Mouse (Mus musculus): ENCODE results near the gene Snap29. TPM values are rescaled to one million over a fixed set of nuclear protein-coding genes. Genes with fewer than 3 reads are reported as not detected.
A peak's percentile ranks its signal among the peaks of the same experiment; 100 is the strongest.

The Snap29 gene
- total and polyA plus RNA-seq, 2 experiments from 2014 or later = 19.9 to 43.2 TPM

- no peaks in the 10 kb centered on the region for H3K9me3 ChIP-seq (ENCODE audit: low read length)
- DNase-seq (peak; percentile 99), ATAC-seq (peak; percentile 96)
- TF ChIP-seq CTCF (IDR thresholded peaks at IDR 0.05; ENCODE audit: low read depth) = no peak; the same call in 1 of the 2 replicates
- H3K27ac ChIP-seq (ENCODE audit: low read depth, low read length) = peak within 1 kb of the TSS; percentile 98
- H3K27me3 ChIP-seq (ENCODE audit: insufficient read depth, low read length) = no peaks in the 10 kb centered on the region
- H3K4me3 ChIP-seq (ENCODE audit: low read depth, low read length) = peak within 1 kb of the TSS; percentile 98
- peak within 1 kb of the TSS; percentile 88 for H3K4me2 ChIP-seq (ENCODE audit: low read depth)
- WGBS = 1% methylated on average over 63 of the region's 63 CpGs
- peaks cover 8% of the 10 kb centered on the region; the same call in 1 of the 2 replicates for H3K36me3 ChIP-seq (ENCODE audit: insufficient read depth)
- H3K4me1 ChIP-seq (ENCODE audit: insufficient read depth) = peaks cover 15% of the 10 kb centered on the region
- peak within 1 kb of the TSS; percentile 98 for H3K9ac ChIP-seq
These were observed 46.0 kb downstream of the Snap29 start, which contains the start of gene Crkl for GRCm38 (mm10) chr16:17451541-17452372. TSS of gene Crkl (plus strand) at chr16:17451987.

GRCm38 (mm10) chr16:17452373-17452715 is 46.6 kb downstream of the Snap29 start:
- peak overlapping the region; percentile 98 for H3K27ac ChIP-seq (ENCODE audit: low read depth, low read length)
- no peak for TF ChIP-seq CTCF (IDR thresholded peaks at IDR 0.05; ENCODE audit: low read depth)
- DNase-seq = peak; percentile 63
- H3K4me1 ChIP-seq (ENCODE audit: insufficient read depth) = peaks cover 15% of the 10 kb centered on the region
- ATAC-seq = peak; percentile 49
- peak overlapping the region; percentile 98 for H3K4me3 ChIP-seq (ENCODE audit: low read depth, low read length)
- peak overlapping the region; percentile 98 for H3K9ac ChIP-seq
- H3K27me3 ChIP-seq (ENCODE audit: insufficient read depth, low read length) = no peaks in the 10 kb centered on the region
- H3K36me3 ChIP-seq (ENCODE audit: insufficient read depth) = peaks cover 8% of the 10 kb centered on the region
- under 1% methylated on average over 24 of the region's 24 CpGs for WGBS
- H3K9me3 ChIP-seq (ENCODE audit: low read length) = no peaks in the 10 kb centered on the region
- H3K4me2 ChIP-seq (ENCODE audit: low read depth) = peak overlapping the region; percentile 88

- H3K27me3 ChIP-seq (ENCODE audit: insufficient read depth, low read length) = no peaks in the 10 kb centered on the region
- no peak overlapping the region for H3K4me2 ChIP-seq (ENCODE audit: low read depth)
- no peak for TF ChIP-seq CTCF (IDR thresholded peaks at IDR 0.05; ENCODE audit: low read depth)
- no peak for DNase-seq
- H3K36me3 ChIP-seq (ENCODE audit: insufficient read depth) = peaks cover 8% of the 10 kb centered on the region
- no peak overlapping the region for H3K27ac ChIP-seq (ENCODE audit: low read depth, low read length)
- H3K9me3 ChIP-seq (ENCODE audit: low read length) = no peaks in the 10 kb centered on the region
- peaks cover 13% of the 10 kb centered on the region for H3K4me1 ChIP-seq (ENCODE audit: insufficient read depth)
- WGBS = 89% methylated on average over 1 of the region's 1 CpGs
- H3K9ac ChIP-seq = no peak overlapping the region
- H3K4me3 ChIP-seq (ENCODE audit: low read depth, low read length) = no peak overlapping the region
- no peak for ATAC-seq
These were observed 51.1 kb downstream of the Snap29 start for GRCm38 (mm10) chr16:17456901-17457300.

GRCm38 (mm10) chr16:17460254-17460653 is 54.5 kb downstream of the Snap29 start:
- WGBS = 83% methylated on average over 4 of the region's 4 CpGs
- H3K4me1 ChIP-seq (ENCODE audit: insufficient read depth) = peaks cover 7% of the 10 kb centered on the region; the same call in 1 of the 2 replicates
- peak; percentile 39 for TF ChIP-seq CTCF (IDR thresholded peaks at IDR 0.05; ENCODE audit: low read depth)

GRCm38 (mm10) chr16:17461596-17461995 is 55.8 kb downstream of the Snap29 start:
- TF ChIP-seq CTCF (IDR thresholded peaks at IDR 0.05; ENCODE audit: low read depth) = no peak
- Histone ChIP-seq H3K4me3 (ENCODE audit: low read depth, low read length) (no peak overlapping the region), H3K27ac (ENCODE audit: low read depth, low read length) (no peak overlapping the region), H3K4me1 (ENCODE audit: insufficient read depth) (no peaks in the 10 kb centered on the region), H3K9me3 (ENCODE audit: low read length) (no peaks in the 10 kb centered on the region), H3K4me2 (ENCODE audit: low read depth) (no peak overlapping the region), H3K36me3 (ENCODE audit: insufficient read depth) (peaks cover under 1% of the 10 kb centered on the region), H3K9ac (no peak overlapping the region), H3K27me3 (ENCODE audit: insufficient read depth, low read length) (no peaks in the 10 kb centered on the region)
- WGBS = 94% methylated on average over 1 of the region's 1 CpGs
- DNase-seq (no peak), ATAC-seq (no peak)

More at GRCm38 (mm10) chr16:17460254-17460653, 54.5 kb downstream of the Snap29 start:
- ATAC-seq = no peak
- no peak for DNase-seq
- H3K9ac ChIP-seq = no peak overlapping the region
- H3K27ac ChIP-seq (ENCODE audit: low read depth, low read length) = no peak overlapping the region
- no peak overlapping the region for H3K4me2 ChIP-seq (ENCODE audit: low read depth)
- H3K9me3 ChIP-seq (ENCODE audit: low read length) = no peaks in the 10 kb centered on the region
- no peaks in the 10 kb centered on the region for H3K27me3 ChIP-seq (ENCODE audit: insufficient read depth, low read length)
- no peak overlapping the region for H3K4me3 ChIP-seq (ENCODE audit: low read depth, low read length)
- peaks cover 8% of the 10 kb centered on the region for H3K36me3 ChIP-seq (ENCODE audit: insufficient read depth)

- Histone ChIP-seq H3K27me3 (ENCODE audit: insufficient read depth, low read length) (no peaks in the 10 kb centered on the region), H3K4me2 (ENCODE audit: low read depth) (no peak overlapping the region), H3K4me3 (ENCODE audit: low read depth, low read length) (no peak overlapping the region), H3K9ac (no peak overlapping the region), H3K27ac (ENCODE audit: low read depth, low read length) (no peak overlapping the region), H3K36me3 (ENCODE audit: insufficient read depth) (no peaks in the 10 kb centered on the region), H3K4me1 (ENCODE audit: insufficient read depth) (no peaks in the 10 kb centered on the region), H3K9me3 (ENCODE audit: low read length) (no peaks in the 10 kb centered on the region)
- WGBS = 93% methylated on average over 2 of the region's 2 CpGs
- TF ChIP-seq CTCF (IDR thresholded peaks at IDR 0.05; ENCODE audit: low read depth) = no peak
- ATAC-seq (no peak), DNase-seq (no peak)
These were observed 57.4 kb downstream of the Snap29 start for GRCm38 (mm10) chr16:17463184-17463583.
